ENCODE assay signal across 11 mouse cellular contexts in genomic region chr14:77174491-77174890, GRCm38 (mm10). TPM values are rescaled to one million over a fixed set of nuclear protein-coding genes. Genes with fewer than 3 reads are reported as not detected.
DNase-seq lines count a peak whose midpoint lies in the region; ATAC-seq lines count a peak whose summit lies in the region.
"Had no signal": no experiment of that assay in that cellular context is flagged by ENCODE, and none has a peak within 500 bp of the region (broad histone marks: within the 10 kb centered on the region; RNA-seq: fewer than 3 reads in every experiment).

No protein-coding gene starts in this region.

- ATAC-seq in heart, embryonic 14.5 days (ENCODE audit: insufficient number of reproducible peaks, insufficient read depth, low FRiP score, low read depth), result no peak
- peak; percentile 92 for ATAC-seq in hindbrain, embryonic 14.5 days (ENCODE audit: low FRiP score)

- H3K36me3 ChIP-seq in heart, embryonic 14.5 days (ENCODE audit: control insufficient read depth, insufficient read depth, low read length), result no peaks in the 10 kb centered on the region
- H3K36me3 ChIP-seq in hindbrain, embryonic 14.5 days (replicated peaks; ENCODE audit: control insufficient read depth, insufficient read depth), result no peaks in the 10 kb centered on the region
- H3K36me3 ChIP-seq: liver, embryonic 15.5 days had no signal

- H3K4me2 ChIP-seq in heart, embryonic 14.5 days (ENCODE audit: low read length), result 0 out of 2 replicates have a peak overlapping the region, but pooled peaks have one; percentile 18
- no peak overlapping the region for H3K4me2 ChIP-seq in hindbrain, embryonic 14.5 days (replicated peaks)
- H3K4me2 ChIP-seq: liver, embryonic 15.5 days had no signal

- no peak for DNase-seq in heart, adult 8-10 months (ENCODE audit: low spot score)
- peak; percentile 84 for DNase-seq in brain, adult 2 months (ENCODE audit: low read depth, low spot score)
- peak; percentile 74 to 78 for DNase-seq in cerebellum, postnatal 25 days
- DNase-seq in hindbrain, embryonic 14.5 days (ENCODE audit: low spot score), result peak; percentile 54
- no peak for DNase-seq in lung, postnatal 10 days
- DNase-seq in layer of hippocampus, adult 18-20 months (ENCODE audit: low spot score in 2 of 2), result no peak
- DNase-seq in spleen, adult 18-20 months, result no peak

- H3K4me3 ChIP-seq in heart, embryonic 14.5 days (ENCODE audit: control insufficient read depth in 1 of 2, insufficient read depth in 1 of 2, low read depth in 1 of 2, low read length in 2 of 2), result no peak overlapping the region
- no peak overlapping the region for H3K4me3 ChIP-seq in hindbrain, embryonic 14.5 days (replicated peaks; ENCODE audit: low read length)
- H3K4me3 ChIP-seq: liver, embryonic 15.5 days had no signal

- H3K9me3 ChIP-seq in heart, embryonic 14.5 days (ENCODE audit: control insufficient read depth, low read length), result no peaks in the 10 kb centered on the region
- H3K9me3 ChIP-seq in hindbrain, embryonic 14.5 days (ENCODE audit: control insufficient read depth, low read length), result no peaks in the 10 kb centered on the region
- H3K9me3 ChIP-seq: liver, embryonic 15.5 days had no signal

- no peak overlapping the region for H3K9ac ChIP-seq in heart, embryonic 14.5 days (ENCODE audit: low read length)
- no peak overlapping the region for H3K9ac ChIP-seq in hindbrain, embryonic 14.5 days
- H3K9ac ChIP-seq: liver, embryonic 15.5 days had no signal

- peaks cover 5 to 7% of the 10 kb centered on the region in 2 experiments for H3K4me1 ChIP-seq in heart, embryonic 14.5 days (ENCODE audit: control insufficient read depth in 2 of 2, insufficient read depth in 2 of 2, low read length in 2 of 2)
- H3K4me1 ChIP-seq in hindbrain, embryonic 14.5 days (replicated peaks; ENCODE audit: control insufficient read depth, insufficient read depth, low read length), result peaks cover 10% of the 10 kb centered on the region
- H3K4me1 ChIP-seq: liver, embryonic 15.5 days had no signal

- 0 out of 2 replicates have a peak, but pooled peaks cover 4% of the 10 kb centered on the region for H3K27me3 ChIP-seq in heart, embryonic 14.5 days (ENCODE audit: control insufficient read depth, insufficient read depth, low read length)
- H3K27me3 ChIP-seq in hindbrain, embryonic 14.5 days (ENCODE audit: control insufficient read depth, insufficient read depth, low read length), result no peaks in the 10 kb centered on the region
- H3K27me3 ChIP-seq: liver, embryonic 15.5 days had no signal

- no peak overlapping the region for H3K27ac ChIP-seq in heart, embryonic 14.5 days (replicated peaks in 1 of 2; ENCODE audit: control insufficient read depth in 1 of 2, insufficient read depth in 1 of 2, low read depth in 2 of 2, low read length in 2 of 2)
- H3K27ac ChIP-seq in hindbrain, embryonic 14.5 days, result peak overlapping the region; percentile 44; the same call in 1 of the 2 replicates
- H3K27ac ChIP-seq: kidney, postnatal 0 days; liver, embryonic 15.5 days had no signal

- WGBS in heart, embryonic 14.5 days, result 49% methylated on average over 15 of the region's 15 CpGs
- whole genome bisulfite sequencing in hindbrain, embryonic 14.5 days, result 53% methylated on average over 15 of the region's 15 CpGs

RNA-seq across cellular contexts. Expression of gene Enox1, which starts 17.9 kb away (rescaled TPM):
- polyA plus RNA-seq in heart, embryonic 14.5 days (2014; fragmentation: Nextera tagmentation; extraction: Ambion mirVana), result 2.0 and 2.2 TPM in 2 replicates
- 1 to 10 TPM in 1 of 4 experiments, under 1 TPM in 3; 0.50 to 1.4 (median 0.59) TPM for total RNA-seq in heart, adult 8-10 months (2022)
- polyA plus RNA-seq in hindbrain, embryonic 14.5 days (2014; fragmentation: Nextera tagmentation; extraction: Ambion mirVana), result 30.2 TPM in 2 replicates
- 10 to 100 TPM; 61.5 to 62.6 TPM for total RNA-seq in layer of hippocampus, adult 18-20 months (2021)
- total RNA-seq: megakaryocyte-erythroid progenitor cell, adult 5-6 weeks had no signal

Comparison
In these comparisons a context has a peak if more than half of its experiments do, and no peak if none do; other contexts are left out.
1. DNase-seq: peak in brain, adult 2 months (single experiment), cerebellum, postnatal 25 days (2 of 2) and hindbrain, embryonic 14.5 days (single experiment); none in heart, adult 8-10 months (single experiment), lung, postnatal 10 days (single experiment), layer of hippocampus, adult 18-20 months (0 of 2) and spleen, adult 18-20 months (0 of 2).
2. RNA of gene Enox1, which starts 17.9 kb away (total RNA-seq): 61.5 to 62.6 TPM in layer of hippocampus, adult 18-20 months; 0.50 to 1.4 TPM in heart, adult 8-10 months; every median in the first group is over 10 times any median in the second.